Mouse (Mus musculus) urinary bladder, postnatal 36 days (tissue): ENCODE data around the gene Rapgef1.

Source experiments
- DNase-seq, 2 experiments: peaks; one replicate each; pipeline ENCODE4 v3.0.0; 2022; ENCODE audit warnings: low spot score in 2 of 2, mixed read lengths in 1 of 2

Gene Rapgef1

GRCm38 (mm10) chr2:29619484-29620300 lies at the start of gene Rapgef1:
Gene Rapgef1, plus strand, starts transcription at chr2:29619720.
- peak; percentile 87 for DNase-seq

GRCm38 (mm10) chr2:29571921-29572700 lies 47.4 kb upstream of the Rapgef1 start:
- no peak for DNase-seq

- no peak for DNase-seq
Observed at GRCm38 (mm10) chr2:29572811-29573427, 46.6 kb upstream of the Rapgef1 start.

GRCm38 (mm10) chr2:29573591-29573990 lies 45.9 kb upstream of the Rapgef1 start:
- DNase-seq, result peak; percentile 21 to 34

GRCm38 (mm10) chr2:29574187-29574586 lies 45.3 kb upstream of the Rapgef1 start:
- no peak for DNase-seq

- DNase-seq, result peak; percentile 49 to 64
Observed at GRCm38 (mm10) chr2:29582415-29582814, 37.1 kb upstream of the Rapgef1 start.

- DNase-seq, result no peak
Observed at GRCm38 (mm10) chr2:29586017-29586702, 33.4 kb upstream of the Rapgef1 start.

- DNase-seq, result no peak
Observed at GRCm38 (mm10) chr2:29588006-29588405, 31.5 kb upstream of the Rapgef1 start.

- DNase-seq, result no peak
Observed at GRCm38 (mm10) chr2:29589266-29589665, 30.3 kb upstream of the Rapgef1 start.

- no peak for DNase-seq
Observed at GRCm38 (mm10) chr2:29591626-29592025, 27.9 kb upstream of the Rapgef1 start.

- no peak for DNase-seq
Observed at GRCm38 (mm10) chr2:29592537-29592936, 27.0 kb upstream of the Rapgef1 start.

- peak; percentile 55 to 74 for DNase-seq
Observed at GRCm38 (mm10) chr2:29603930-29604329, 15.6 kb upstream of the Rapgef1 start.

- no peak for DNase-seq
Observed at GRCm38 (mm10) chr2:29605591-29605990, 13.9 kb upstream of the Rapgef1 start.

GRCm38 (mm10) chr2:29606460-29606859 lies 13.1 kb upstream of the Rapgef1 start:
- DNase-seq, result no peak

- no peak for DNase-seq
Observed at GRCm38 (mm10) chr2:29617341-29617740, 2.2 kb upstream of the Rapgef1 start.

GRCm38 (mm10) chr2:29618926-29619483 lies 515 bp upstream of the Rapgef1 start:
- DNase-seq, result no peak

GRCm38 (mm10) chr2:29620301-29620827 lies 844 bp downstream of the Rapgef1 start:
- DNase-seq, result no peak

- no peak for DNase-seq
Observed at GRCm38 (mm10) chr2:29621163-29621562, 1.6 kb downstream of the Rapgef1 start.

- no peak for DNase-seq
Observed at GRCm38 (mm10) chr2:29621636-29622035, 2.1 kb downstream of the Rapgef1 start.

GRCm38 (mm10) chr2:29622126-29623005 lies 2.8 kb downstream of the Rapgef1 start:
- no peak for DNase-seq
